Mouse (Mus musculus) limb, embryonic 10.5 days (tissue): Measurements from ENCODE around the gene Gtf2f1. TPM values are rescaled to one million over a fixed set of nuclear protein-coding genes. Genes with fewer than 3 reads are reported as not detected.

Experiments used
- DNase-seq: peaks from one replicate; pipeline ENCODE4 v3.0.0-alpha.2; 2017; ENCODE audit warnings: low spot score
- H3K27ac ChIP-seq: fragments of 300-500 bp; sonication (generic); 2 replicates; pipeline ENCODE4 v1.5.1; 2016; ENCODE audit warnings: mild to moderate bottlenecking
- H3K27me3 ChIP-seq: fragments of 300-500 bp; sonication (generic); 2 replicates; pipeline ENCODE4 v1.6.1; 2016; ENCODE audit warnings: low read depth, mild to moderate bottlenecking; ENCODE audit not compliant: poor library complexity, severe bottlenecking
- H3K36me3 ChIP-seq: fragments of 300-500 bp; sonication (generic); 2 replicates; pipeline ENCODE4 v1.6.1; 2016; ENCODE audit warnings: mild to moderate bottlenecking, moderate library complexity
- H3K4me1 ChIP-seq: fragments of 300-500 bp; sonication (generic); 2 replicates; pipeline ENCODE4 v1.6.1; 2016
- H3K4me3 ChIP-seq: fragments of 300-500 bp; sonication (generic); 2 replicates; pipeline ENCODE4 v1.5.1; 2016; ENCODE audit warnings: mild to moderate bottlenecking, moderate library complexity
- H3K9me3 ChIP-seq: fragments of 300-500 bp; sonication (generic); replicated peaks from 2 replicates; pipeline ENCODE4 v1.6.1; 2016; ENCODE audit warnings: mild to moderate bottlenecking
- WGBS: fragments of 180-500 bp; shearing (Covaris S2); methylation state at CpG from one replicate; pipeline ENCODE4 v1.1.7; 2016; 5-methylcytosine and 5-hydroxymethylcytosine counted together
- polyA plus RNA-seq: library from polyadenylated mRNA; unstranded; fragments of >200 nt; fragmentation: Nextera tagmentation; extraction: Ambion mirVana; gene quantifications from 2 replicates; pipeline ENCODE4 v1.2.1, GENCODE M21; 2016

The Gtf2f1 gene
- polyA plus RNA-seq, 1 experiment from 2014 or later = 76.4 TPM

DNA sequence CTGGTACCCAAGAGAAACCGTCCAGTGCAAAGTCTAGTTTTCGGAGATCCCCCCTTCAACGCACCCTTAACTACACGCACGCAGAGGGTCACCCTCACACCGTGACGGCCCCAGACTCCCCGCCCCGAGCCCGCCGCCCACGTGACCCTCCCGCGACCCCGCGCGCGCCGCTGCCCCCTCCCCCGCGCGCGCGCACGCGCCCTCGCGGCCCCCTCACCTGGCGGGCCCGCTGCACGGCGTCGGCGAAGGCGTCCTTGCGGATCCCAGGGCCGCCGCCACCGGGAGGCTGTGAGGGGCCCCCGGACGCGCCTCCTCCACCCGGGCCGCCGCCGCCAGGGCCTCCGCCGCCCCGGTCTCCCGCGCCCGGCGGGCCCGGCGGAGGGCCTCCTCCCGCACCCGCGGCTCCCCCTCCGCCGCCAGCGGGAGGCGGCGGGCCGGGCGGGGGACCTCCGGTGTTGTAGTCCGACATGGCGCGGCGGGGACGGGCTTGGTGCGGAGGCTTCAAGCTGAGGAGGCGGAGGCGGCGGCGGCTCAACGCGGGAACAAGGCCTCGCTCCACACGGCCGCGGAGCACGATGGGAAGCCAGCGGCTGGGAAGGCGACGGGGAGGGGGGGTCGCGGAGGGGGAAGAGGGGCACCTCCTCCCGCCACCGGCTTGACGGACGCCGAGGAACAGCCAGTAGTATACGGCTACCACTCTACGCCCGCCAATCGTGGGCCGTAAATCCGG is 20.0 kb upstream of the Gtf2f1 start, which contains the start of gene Khsrp:
TSS of gene Khsrp (minus strand) at position 592 of the 730 bp plus-strand sequence.
- H3K9me3 ChIP-seq = no peaks in the 10 kb centered on the region
- under 1% methylated on average over 83 of the region's 99 CpGs for WGBS
- no peaks in the 10 kb centered on the region for H3K27me3 ChIP-seq
- peak within 1 kb of the TSS; percentile 100 for H3K27ac ChIP-seq
- peak; percentile 95 for DNase-seq
- peaks cover 18% of the 10 kb centered on the region for H3K4me1 ChIP-seq
- peaks cover 35% of the 10 kb centered on the region for H3K36me3 ChIP-seq
- H3K4me3 ChIP-seq = peak within 1 kb of the TSS; percentile 90

- H3K9me3 ChIP-seq = no peaks in the 10 kb centered on the region
- H3K4me1 ChIP-seq = peaks cover 18% of the 10 kb centered on the region
- no peaks in the 10 kb centered on the region for H3K27me3 ChIP-seq
- H3K36me3 ChIP-seq = peaks cover 49% of the 10 kb centered on the region
- WGBS = 45% methylated on average over 8 of the region's 8 CpGs
- peak overlapping the region; percentile 90 for H3K4me3 ChIP-seq
- DNase-seq = no peak
- no peak overlapping the region; the same call in 1 of the 2 replicates for H3K27ac ChIP-seq
Measured at GRCm38 (mm10) chr17:57029691-57030090, 18.6 kb upstream of the Gtf2f1 start.

DNA sequence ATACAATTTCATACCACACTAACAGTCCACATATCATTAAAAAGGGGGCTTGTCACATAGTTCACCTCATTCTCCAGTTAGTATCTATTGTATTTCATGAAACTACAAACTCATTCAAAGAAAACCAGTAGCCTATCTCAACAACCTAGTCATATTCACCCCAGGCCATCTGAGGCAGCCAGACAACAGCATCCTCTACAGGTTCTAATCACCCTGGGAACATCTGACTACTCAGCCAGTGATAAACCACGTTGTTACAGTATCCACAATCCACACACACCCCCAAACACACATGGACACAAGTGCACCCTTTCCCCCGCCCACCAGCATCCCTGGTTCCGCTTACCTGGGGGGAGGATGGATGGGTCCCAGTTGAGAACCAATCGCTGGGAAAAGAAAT is 16.4 kb upstream of the Gtf2f1 start:
- Histone ChIP-seq H3K27me3 (no peaks in the 10 kb centered on the region), H3K36me3 (peaks cover 71% of the 10 kb centered on the region), H3K9me3 (no peaks in the 10 kb centered on the region), H3K4me1 (peaks cover 15% of the 10 kb centered on the region), H3K27ac (no peak overlapping the region), H3K4me3 (no peak overlapping the region)
- 91% methylated on average over 4 of the region's 4 CpGs for WGBS
- DNase-seq = no peak

GRCm38 (mm10) chr17:57020960-57021359 is 9.9 kb upstream of the Gtf2f1 start:
- no peaks in the 10 kb centered on the region for H3K9me3 ChIP-seq
- peaks cover 70% of the 10 kb centered on the region for H3K36me3 ChIP-seq
- H3K27me3 ChIP-seq = no peaks in the 10 kb centered on the region
- no peak for DNase-seq
- no peaks in the 10 kb centered on the region for H3K4me1 ChIP-seq
- H3K4me3 ChIP-seq = no peak overlapping the region
- no peak overlapping the region for H3K27ac ChIP-seq
- 94% methylated on average over 5 of the region's 5 CpGs for WGBS

DNA sequence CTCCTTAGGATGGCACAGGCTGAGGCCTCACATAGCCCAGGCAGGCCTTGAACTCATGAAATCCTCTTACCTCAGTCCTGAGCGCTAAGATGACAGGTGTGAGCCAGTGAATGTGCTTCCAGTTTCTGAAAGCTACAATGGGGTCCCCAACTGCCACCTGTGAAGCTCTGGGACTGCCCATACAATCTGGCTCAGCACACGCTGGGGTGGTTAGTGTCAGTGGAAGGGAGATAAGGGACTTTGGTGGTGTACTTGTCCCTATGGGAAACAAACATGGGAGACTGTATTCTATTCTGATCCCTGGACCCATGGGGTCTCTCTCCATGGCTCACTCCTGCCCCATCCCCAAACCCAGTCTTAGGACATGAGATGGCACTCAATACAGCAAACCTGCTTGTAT is 8.6 kb upstream of the Gtf2f1 start:
- Histone ChIP-seq H3K27me3 (no peaks in the 10 kb centered on the region), H3K36me3 (peaks cover 57% of the 10 kb centered on the region), H3K4me3 (no peak overlapping the region), H3K9me3 (no peaks in the 10 kb centered on the region), H3K27ac (no peak overlapping the region), H3K4me1 (no peaks in the 10 kb centered on the region)
- DNase-seq = no peak
- WGBS = 85% methylated on average over 2 of the region's 2 CpGs

DNA sequence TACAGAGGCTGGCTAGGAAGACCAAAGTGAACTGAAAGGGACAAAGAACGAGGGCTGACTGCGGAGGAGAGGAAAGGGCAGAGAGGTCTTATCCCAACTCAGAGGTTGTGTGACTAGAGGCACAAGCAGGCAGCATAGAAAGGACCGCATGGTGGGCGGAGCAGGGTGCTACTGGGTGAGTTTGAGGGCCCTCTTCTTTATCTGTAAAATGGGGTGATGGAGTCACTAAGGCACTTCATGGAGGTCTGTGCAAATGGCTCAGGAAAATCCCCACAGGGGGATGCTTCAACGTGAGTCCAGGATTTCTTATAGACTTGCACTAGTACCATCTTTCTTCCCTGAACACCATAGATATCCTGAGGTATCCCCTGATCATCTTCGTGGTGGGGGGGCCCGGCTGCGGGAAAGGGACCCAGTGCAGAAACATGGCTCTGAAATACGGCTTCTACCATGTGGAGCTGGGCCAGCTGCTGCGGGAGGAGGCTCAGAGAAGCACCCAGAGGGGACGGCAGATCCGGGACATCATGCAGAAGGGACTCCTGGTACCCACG is 1.2 kb upstream of the Gtf2f1 start:
- H3K9me3 ChIP-seq = no peaks in the 10 kb centered on the region
- peak overlapping the region; percentile 90 for H3K27ac ChIP-seq
- WGBS = 78% methylated on average over 13 of the region's 13 CpGs
- peak overlapping the region; percentile 83 for H3K4me3 ChIP-seq
- peaks cover 18% of the 10 kb centered on the region for H3K4me1 ChIP-seq
- peaks cover 23% of the 10 kb centered on the region for H3K36me3 ChIP-seq
- no peak for DNase-seq
- H3K27me3 ChIP-seq = no peaks in the 10 kb centered on the region

DNA sequence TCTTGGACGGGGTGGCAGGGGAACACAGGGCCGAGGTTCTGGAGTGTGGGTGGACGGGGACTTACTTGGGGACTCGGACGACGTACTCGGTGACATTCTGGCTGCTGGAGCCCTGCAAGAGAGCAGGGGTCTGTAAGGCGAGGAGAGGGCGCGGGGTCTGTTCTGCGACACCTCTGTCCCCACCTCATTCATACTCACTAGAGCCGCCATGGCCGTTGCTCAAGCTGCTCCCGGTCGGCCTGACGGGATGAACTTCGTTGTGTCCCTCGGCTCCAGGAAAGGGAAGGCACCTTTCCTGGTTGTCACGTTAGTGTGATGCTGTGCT is 215 bp downstream of the Gtf2f1 start:
- Histone ChIP-seq H3K4me3 (peak overlapping the region; percentile 83), H3K27me3 (no peaks in the 10 kb centered on the region), H3K9me3 (no peaks in the 10 kb centered on the region), H3K36me3 (peaks cover 37% of the 10 kb centered on the region), H3K27ac (peak overlapping the region; percentile 84), H3K4me1 (peaks cover 18% of the 10 kb centered on the region)
- no peak for DNase-seq
- 1% methylated on average over 19 of the region's 19 CpGs for WGBS

DNA sequence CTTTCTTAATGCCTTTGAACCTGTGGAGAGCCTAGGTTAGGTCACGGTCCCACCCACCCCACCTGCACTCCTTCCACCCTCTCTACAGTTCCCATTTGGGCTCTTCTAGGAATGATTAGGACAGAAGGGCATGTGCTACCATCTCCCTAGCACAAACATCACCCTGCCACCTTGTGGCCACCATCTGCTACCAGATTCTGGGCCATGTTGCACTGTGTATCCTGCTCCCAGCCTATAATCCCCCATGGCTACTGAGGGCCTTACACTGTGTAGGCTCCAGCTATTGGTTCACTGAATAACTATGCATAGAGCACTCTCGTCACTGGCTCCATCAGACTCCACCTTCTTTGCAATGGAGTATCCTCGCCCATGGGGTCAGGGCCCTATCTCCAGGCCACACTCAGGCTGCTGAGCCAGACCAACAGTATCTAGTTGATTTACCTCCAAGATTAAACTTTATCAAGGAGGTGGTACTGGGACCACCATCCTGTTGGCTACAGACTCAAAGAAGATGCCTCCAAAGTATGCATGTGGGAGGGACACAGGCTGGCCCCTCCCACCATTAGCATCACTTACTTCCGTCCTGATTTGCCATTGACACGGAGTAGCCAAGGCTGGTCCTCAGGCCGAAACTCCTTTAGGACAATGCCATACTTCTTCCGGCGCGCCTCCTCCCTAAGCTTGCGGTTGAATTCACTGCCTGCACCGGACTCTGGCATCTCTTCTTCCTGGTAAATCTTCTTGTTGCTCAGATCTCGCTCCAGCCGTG is 3.8 kb downstream of the Gtf2f1 start:
- 93% methylated on average over 13 of the region's 13 CpGs for WGBS
- peaks cover 73% of the 10 kb centered on the region for H3K36me3 ChIP-seq

DNA sequence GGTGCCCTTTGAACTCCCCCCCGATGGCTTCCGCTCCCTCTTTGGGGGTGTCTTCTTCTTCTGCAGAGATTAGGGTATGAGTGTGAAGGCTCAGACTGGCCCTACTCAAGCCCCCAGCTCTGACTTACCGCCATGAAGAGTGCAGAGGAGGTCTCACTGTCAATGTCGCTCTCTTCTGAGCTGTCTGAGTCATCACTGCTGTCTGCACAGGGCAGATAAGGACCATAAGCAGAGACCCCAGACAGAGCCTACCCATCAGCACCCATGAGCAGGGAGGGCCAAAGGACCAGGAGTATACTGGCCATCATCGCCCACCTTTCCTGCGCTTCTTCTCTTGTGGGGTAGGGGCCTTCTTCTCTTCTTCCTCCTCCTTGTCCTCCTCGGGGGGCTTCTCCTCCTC is 7.1 kb downstream of the Gtf2f1 start:
- no peaks in the 10 kb centered on the region for H3K9me3 ChIP-seq
- H3K27me3 ChIP-seq = no peaks in the 10 kb centered on the region
- no peak overlapping the region for H3K4me3 ChIP-seq
- peaks cover 97% of the 10 kb centered on the region for H3K36me3 ChIP-seq
- no peak for DNase-seq
- no peak overlapping the region for H3K27ac ChIP-seq
- no peaks in the 10 kb centered on the region for H3K4me1 ChIP-seq
- 94% methylated on average over 7 of the region's 7 CpGs for WGBS

More for the DNA sequence above, 3.8 kb downstream of the Gtf2f1 start:
- H3K9me3 ChIP-seq = no peaks in the 10 kb centered on the region
- peaks cover 14% of the 10 kb centered on the region for H3K4me1 ChIP-seq
- DNase-seq = no peak
- no peak overlapping the region for H3K4me3 ChIP-seq
- no peaks in the 10 kb centered on the region for H3K27me3 ChIP-seq
- no peak overlapping the region for H3K27ac ChIP-seq

- H3K4me1 ChIP-seq = peaks cover 10% of the 10 kb centered on the region
- no peaks in the 10 kb centered on the region for H3K9me3 ChIP-seq
- no peaks in the 10 kb centered on the region for H3K27me3 ChIP-seq
- WGBS = 67% methylated on average over 8 of the region's 8 CpGs
- DNase-seq = no peak
- peaks cover 83% of the 10 kb centered on the region for H3K36me3 ChIP-seq
- no peak overlapping the region for H3K27ac ChIP-seq
- H3K4me3 ChIP-seq = no peak overlapping the region
Measured at GRCm38 (mm10) chr17:57001228-57001627, 9.9 kb downstream of the Gtf2f1 start.

DNA sequence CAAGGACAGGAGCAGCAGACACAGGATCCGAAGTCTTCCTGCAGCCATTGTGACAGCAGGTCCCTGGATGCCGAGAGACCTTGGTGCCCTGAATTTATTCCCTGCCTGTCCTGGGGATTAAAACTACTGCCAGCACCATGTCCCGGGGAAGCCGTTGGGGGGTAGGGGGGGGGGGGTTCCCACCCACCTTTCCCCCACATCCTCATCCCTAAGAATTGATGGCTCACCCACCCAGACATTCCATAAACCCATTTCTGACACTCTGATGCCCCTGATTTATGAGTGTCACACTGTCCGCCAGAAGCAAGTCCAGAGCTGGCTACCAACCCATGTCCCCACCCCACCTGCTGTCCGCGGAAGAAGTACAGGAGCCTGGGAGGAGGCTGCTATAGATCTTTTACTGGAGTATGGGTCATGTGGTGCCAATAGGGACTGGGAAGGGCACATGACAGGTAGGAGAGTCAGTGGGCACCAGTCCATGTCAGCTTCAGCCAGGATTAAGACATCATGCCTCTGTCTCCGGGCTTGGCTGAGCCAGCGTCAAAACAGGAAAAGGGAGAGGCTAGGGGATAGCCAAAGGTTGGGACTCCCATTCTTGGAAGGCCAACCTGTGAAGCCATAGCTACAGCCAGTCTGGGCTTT is 11.0 kb downstream of the Gtf2f1 start, which contains the start of gene Pspn:
TSS of gene Pspn (minus strand) at position 51 of the 642 bp plus-strand sequence.
- no peaks in the 10 kb centered on the region for H3K27me3 ChIP-seq
- no peak for DNase-seq
- H3K9me3 ChIP-seq = no peaks in the 10 kb centered on the region

DNA sequence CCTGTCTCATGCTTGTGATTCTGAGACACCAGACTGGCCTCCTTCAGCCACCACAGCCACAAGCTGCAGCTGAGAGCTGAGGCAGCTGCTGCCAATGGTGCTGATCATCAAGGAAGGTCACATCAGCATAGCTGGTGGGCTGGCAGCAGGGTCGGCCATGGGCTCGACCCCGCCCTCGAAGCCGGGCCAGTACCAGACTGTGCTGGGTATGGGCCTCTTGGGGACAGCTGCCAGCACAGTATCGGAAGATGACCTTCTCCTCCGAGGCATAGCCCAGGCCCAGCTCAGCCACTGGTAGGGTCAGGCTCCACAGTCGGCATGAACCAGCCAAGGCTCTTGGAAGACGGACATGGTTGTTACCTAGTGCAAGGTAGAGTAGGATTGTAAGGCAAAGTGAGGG is 11.7 kb downstream of the Gtf2f1 start:
- Histone ChIP-seq H3K4me1 (peaks cover 10% of the 10 kb centered on the region), H3K27ac (no peak overlapping the region), H3K4me3 (no peak overlapping the region), H3K27me3 (no peaks in the 10 kb centered on the region), H3K36me3 (peaks cover 83% of the 10 kb centered on the region), H3K9me3 (no peaks in the 10 kb centered on the region)
- no peak for DNase-seq
- WGBS = 92% methylated on average over 9 of the region's 9 CpGs

More for the DNA sequence above, 11.0 kb downstream of the Gtf2f1 start, which contains the start of gene Pspn:
- 86% methylated on average over 9 of the region's 9 CpGs for WGBS
- no peak within 1 kb of the TSS for H3K4me3 ChIP-seq
- no peak within 1 kb of the TSS for H3K27ac ChIP-seq
- peaks cover 83% of the 10 kb centered on the region for H3K36me3 ChIP-seq
- peaks cover 10% of the 10 kb centered on the region for H3K4me1 ChIP-seq
